Mouse (Mus musculus) megakaryocyte, embryonic 14.5 days (primary cell): ENCODE results near the gene Casp3. TPM values are rescaled to one million over a fixed set of nuclear protein-coding genes. Genes with fewer than 3 reads are reported as not detected.

Experiments
- H3K27me3 ChIP-seq: replicated peaks from 2 replicates; pipeline ENCODE3; 2012; ENCODE audit warnings: inconsistent platforms
- H3K36me3 ChIP-seq: replicated peaks from 2 replicates; pipeline ENCODE3; 2012; ENCODE audit warnings: low read length, inconsistent platforms, mixed read lengths
- H3K4me1 ChIP-seq: 2 replicates; pipeline ENCODE4 v1.6.1; 2012; ENCODE audit warnings: inconsistent platforms
- H3K4me3 ChIP-seq: replicated peaks from 2 replicates; pipeline ENCODE3; 2012; ENCODE audit warnings: moderate library complexity, mild to moderate bottlenecking, inconsistent platforms
- H3K9me3 ChIP-seq: 2 replicates; pipeline ENCODE4 v1.6.1; 2012; ENCODE audit warnings: inconsistent platforms
- FLI1 ChIP-seq: IDR thresholded peaks from 2 replicates; pipeline ENCODE4 v1.6.1; 2012; ENCODE audit warnings: low read length, inconsistent platforms, mixed read lengths
- GATA1 ChIP-seq: IDR thresholded peaks from 3 replicates; pipeline ENCODE4 v1.6.1; 2012; ENCODE audit warnings: mixed read lengths, low read length, inconsistent platforms, borderline replicate concordance
- polyA plus RNA-seq: library from polyadenylated mRNA; stranded (reverse); fragments of >175 nt; gene quantifications from 2 replicates; pipeline ENCODE4 v1.2.3, GENCODE M21; 2012; ENCODE audit warnings: low replicate concordance; ENCODE audit not compliant: insufficient read depth

Gene Casp3
- polyA plus RNA-seq, 1 experiment = 12.1 TPM

DNA sequence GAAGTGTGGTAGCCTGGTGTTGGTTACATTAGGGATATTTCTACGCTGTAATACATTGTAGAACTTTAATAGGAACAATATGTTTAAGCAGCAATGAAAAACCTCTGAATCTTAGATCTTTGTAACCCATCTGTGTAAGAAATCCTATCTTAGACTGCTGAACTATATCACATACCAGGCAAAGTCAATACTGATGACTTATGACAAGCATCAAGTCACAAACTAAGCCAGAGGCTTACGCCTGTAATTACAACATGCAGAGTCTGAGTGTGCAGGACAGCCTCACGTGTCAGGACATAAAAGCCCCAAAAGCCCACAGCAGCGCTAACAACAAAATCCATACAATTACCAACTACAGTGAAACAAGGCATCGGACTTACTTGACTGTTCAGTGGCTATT is 13.5 kb upstream of the Casp3 start:
- peaks cover 32% of the 10 kb centered on the region for H3K4me1 ChIP-seq
- no peaks in the 10 kb centered on the region for H3K9me3 ChIP-seq
- TF ChIP-seq GATA1 (no peak), FLI1 (no peak)
- no peaks in the 10 kb centered on the region for H3K27me3 ChIP-seq
- H3K4me3 ChIP-seq = no peak overlapping the region
- H3K36me3 ChIP-seq = peaks cover 64% of the 10 kb centered on the region

DNA sequence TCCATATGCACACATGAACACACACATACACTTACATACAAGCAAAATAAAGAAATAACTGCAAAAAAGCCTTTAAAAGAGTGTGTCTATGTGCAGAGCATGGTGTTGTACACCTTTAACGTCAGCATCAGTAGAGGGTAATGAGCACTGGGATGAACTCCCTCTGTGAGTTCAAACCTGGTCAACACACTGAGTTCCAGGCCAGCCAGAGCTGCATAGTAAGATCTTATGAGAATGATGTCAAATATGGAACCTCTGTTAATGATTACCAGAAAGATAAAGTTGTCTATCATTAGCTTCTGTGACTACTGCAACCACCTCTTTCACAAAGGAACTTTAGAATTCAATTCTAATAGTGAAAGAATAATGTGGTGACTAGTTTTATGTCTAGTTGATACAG is 10.2 kb upstream of the Casp3 start:
- no peaks in the 10 kb centered on the region for H3K9me3 ChIP-seq
- H3K36me3 ChIP-seq = peaks cover 86% of the 10 kb centered on the region
- H3K4me1 ChIP-seq = peaks cover 5% of the 10 kb centered on the region; the same call in 1 of the 2 replicates
- H3K27me3 ChIP-seq = no peaks in the 10 kb centered on the region
- no peak overlapping the region for H3K4me3 ChIP-seq
- no peak for TF ChIP-seq GATA1
- TF ChIP-seq FLI1 = no peak

DNA sequence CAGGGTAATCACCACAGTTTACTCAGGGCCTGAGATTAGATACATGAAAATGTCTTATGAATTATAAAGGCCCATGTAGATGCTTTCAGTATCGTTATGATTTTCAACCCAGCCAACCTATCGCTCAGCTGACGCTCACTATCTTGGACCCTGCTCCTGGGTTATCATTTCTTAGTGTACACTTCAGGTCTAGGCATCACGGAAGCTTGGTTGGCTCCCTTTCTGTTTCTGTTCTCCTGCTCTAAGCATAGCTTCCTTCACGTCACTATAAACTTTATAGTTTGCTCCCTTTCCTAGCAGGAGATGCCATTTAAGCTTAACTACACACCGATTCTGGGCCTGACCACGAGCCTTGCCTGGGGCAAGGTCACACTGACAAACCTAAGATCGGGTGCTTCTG is 5.5 kb upstream of the Casp3 start:
- H3K9me3 ChIP-seq = no peaks in the 10 kb centered on the region
- peaks cover 59% of the 10 kb centered on the region for H3K36me3 ChIP-seq
- TF ChIP-seq FLI1 = no peak
- TF ChIP-seq GATA1 = no peak
- H3K4me1 ChIP-seq = peaks cover 27% of the 10 kb centered on the region
- no peaks in the 10 kb centered on the region for H3K27me3 ChIP-seq
- H3K4me3 ChIP-seq = no peak overlapping the region

GRCm38 (mm10) chr8:46612913-46613312 is 4.2 kb upstream of the Casp3 start:
- Histone ChIP-seq H3K9me3 (no peaks in the 10 kb centered on the region), H3K27me3 (no peaks in the 10 kb centered on the region), H3K36me3 (peaks cover 47% of the 10 kb centered on the region), H3K4me3 (no peak overlapping the region), H3K4me1 (peaks cover 29% of the 10 kb centered on the region)
- TF ChIP-seq GATA1 = no peak
- TF ChIP-seq FLI1 = no peak

GRCm38 (mm10) chr8:46613377-46613776 is 3.7 kb upstream of the Casp3 start:
- Histone ChIP-seq H3K4me1 (peaks cover 29% of the 10 kb centered on the region), H3K4me3 (peak overlapping the region; percentile 78), H3K27me3 (no peaks in the 10 kb centered on the region), H3K9me3 (no peaks in the 10 kb centered on the region), H3K36me3 (peaks cover 43% of the 10 kb centered on the region)
- TF ChIP-seq FLI1 = no peak
- no peak for TF ChIP-seq GATA1

- peaks cover 44% of the 10 kb centered on the region for H3K4me1 ChIP-seq
- H3K9me3 ChIP-seq = no peaks in the 10 kb centered on the region
- H3K4me3 ChIP-seq = peak overlapping the region; percentile 64
- TF ChIP-seq GATA1 = no peak
- TF ChIP-seq FLI1 = no peak
- peaks cover 18% of the 10 kb centered on the region for H3K36me3 ChIP-seq
- no peaks in the 10 kb centered on the region for H3K27me3 ChIP-seq
These were observed 1.2 kb upstream of the Casp3 start for GRCm38 (mm10) chr8:46615936-46616335.

- no peaks in the 10 kb centered on the region for H3K27me3 ChIP-seq
- no peak for TF ChIP-seq FLI1
- TF ChIP-seq GATA1 = no peak
- H3K4me1 ChIP-seq = peaks cover 46% of the 10 kb centered on the region
- H3K4me3 ChIP-seq = peak overlapping the region; percentile 96
- no peaks in the 10 kb centered on the region for H3K9me3 ChIP-seq
- peaks cover 16% of the 10 kb centered on the region for H3K36me3 ChIP-seq
These were observed 864 bp downstream of the Casp3 start for GRCm38 (mm10) chr8:46617690-46618620.

- Histone ChIP-seq H3K9me3 (no peaks in the 10 kb centered on the region), H3K4me1 (peaks cover 41% of the 10 kb centered on the region), H3K4me3 (peak overlapping the region; percentile 96), H3K36me3 (peaks cover 12% of the 10 kb centered on the region), H3K27me3 (no peaks in the 10 kb centered on the region)
- TF ChIP-seq GATA1 (no peak), FLI1 (no peak)
These were observed 1.7 kb downstream of the Casp3 start for GRCm38 (mm10) chr8:46618639-46619320.

- no peak for TF ChIP-seq FLI1
- no peak for TF ChIP-seq GATA1
- Histone ChIP-seq H3K9me3 (no peaks in the 10 kb centered on the region), H3K27me3 (no peaks in the 10 kb centered on the region), H3K4me3 (no peak overlapping the region), H3K36me3 (peaks cover 27% of the 10 kb centered on the region), H3K4me1 (peaks cover 67% of the 10 kb centered on the region)
These were observed 5.6 kb downstream of the Casp3 start for GRCm38 (mm10) chr8:46622446-46623270.

DNA sequence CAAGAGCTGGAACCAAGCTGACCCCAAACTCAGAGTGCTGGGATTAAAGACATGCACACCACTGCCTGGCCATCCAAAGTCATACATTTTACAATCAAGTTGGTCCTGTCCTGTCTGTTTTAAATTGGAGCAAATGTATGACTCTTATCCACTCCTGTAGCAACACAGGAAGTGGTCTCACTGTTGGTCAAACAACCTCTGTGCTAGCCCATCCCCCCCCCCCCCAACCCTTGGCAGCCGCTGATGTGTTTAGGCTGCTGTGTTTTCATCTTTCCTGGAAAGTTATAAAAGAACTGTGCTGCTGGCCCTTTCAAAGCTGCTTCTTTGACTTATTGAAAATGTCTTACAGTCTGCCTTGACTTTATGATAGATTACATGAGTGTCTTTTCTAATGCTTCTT is 8.1 kb downstream of the Casp3 start:
- peaks cover 52% of the 10 kb centered on the region for H3K36me3 ChIP-seq

More for the DNA sequence above, 8.1 kb downstream of the Casp3 start:
- TF ChIP-seq FLI1 = no peak
- no peak for TF ChIP-seq GATA1
- peaks cover 78% of the 10 kb centered on the region for H3K4me1 ChIP-seq
- peak overlapping the region; percentile 70 for H3K4me3 ChIP-seq
- no peaks in the 10 kb centered on the region for H3K27me3 ChIP-seq
- H3K9me3 ChIP-seq = no peaks in the 10 kb centered on the region
